Mouse (Mus musculus): Measurements from ENCODE around the gene Kif1bp. TPM values are rescaled to one million over a fixed set of nuclear protein-coding genes. Genes with fewer than 3 reads are reported as not detected.

Kif1bp gene
- polyA plus RNA-seq, 1 experiment from 2014 or later = 21.7 TPM

GRCm38 (mm10) chr10:62511528-62511927 lies 66.7 kb downstream of the Kif1bp start:
- no peak overlapping the region for H3K4me2 ChIP-seq (replicated peaks; ENCODE audit: low read depth)

GRCm38 (mm10) chr10:62509032-62509656 lies 69.1 kb downstream of the Kif1bp start:
- peak overlapping the region; percentile 59 for H3K4me2 ChIP-seq (replicated peaks; ENCODE audit: low read depth)
- no peak for TF ChIP-seq CTCF (IDR thresholded peaks at IDR 0.05; ENCODE audit: low read depth)
- no peak for ATAC-seq
- peak overlapping the region; percentile 21 for H3K27ac ChIP-seq (ENCODE audit: low read depth, low read length)
- H3K4me1 ChIP-seq (replicated peaks; ENCODE audit: control insufficient read depth, insufficient read depth, low read length) = no peaks in the 10 kb centered on the region
- H3K9me3 ChIP-seq (ENCODE audit: control insufficient read depth) = no peaks in the 10 kb centered on the region
- WGBS = 44% methylated on average over 11 of the region's 11 CpGs
- H3K9ac ChIP-seq (ENCODE audit: low read depth, low read length) = no peak overlapping the region
- H3K27me3 ChIP-seq (replicated peaks; ENCODE audit: control insufficient read depth, insufficient read depth, low read length) = peaks cover 5% of the 10 kb centered on the region; the same call in 1 of the 2 replicates
- H3K4me3 ChIP-seq (ENCODE audit: low read depth, low read length) = no peak overlapping the region
- H3K36me3 ChIP-seq (ENCODE audit: control insufficient read depth, insufficient read depth) = no peaks in the 10 kb centered on the region

More at GRCm38 (mm10) chr10:62511528-62511927, 66.7 kb downstream of the Kif1bp start:
- Histone ChIP-seq H3K36me3 (ENCODE audit: control insufficient read depth, insufficient read depth) (no peaks in the 10 kb centered on the region), H3K27me3 (replicated peaks; ENCODE audit: control insufficient read depth, insufficient read depth, low read length) (no peaks in the 10 kb centered on the region; the same call in 1 of the 2 replicates), H3K27ac (ENCODE audit: low read depth, low read length) (no peak overlapping the region), H3K9ac (ENCODE audit: low read depth, low read length) (no peak overlapping the region), H3K4me3 (ENCODE audit: low read depth, low read length) (no peak overlapping the region), H3K9me3 (ENCODE audit: control insufficient read depth) (no peaks in the 10 kb centered on the region), H3K4me1 (replicated peaks; ENCODE audit: control insufficient read depth, insufficient read depth, low read length) (no peaks in the 10 kb centered on the region)
- TF ChIP-seq CTCF (IDR thresholded peaks at IDR 0.05; ENCODE audit: low read depth) = no peak
- WGBS = 77% methylated on average over 6 of the region's 6 CpGs
- no peak for ATAC-seq

- H3K27ac ChIP-seq (ENCODE audit: low read depth, low read length) = peak overlapping the region; percentile 21
- no peaks in the 10 kb centered on the region for H3K9me3 ChIP-seq (ENCODE audit: control insufficient read depth)
Observed at GRCm38 (mm10) chr10:62508459-62508858, 69.8 kb downstream of the Kif1bp start.

GRCm38 (mm10) chr10:62507591-62508308 lies 70.5 kb downstream of the Kif1bp start:
- Histone ChIP-seq H3K4me2 (replicated peaks; ENCODE audit: low read depth) (peak overlapping the region; percentile 59), H3K9ac (ENCODE audit: low read depth, low read length) (no peak overlapping the region), H3K27ac (ENCODE audit: low read depth, low read length) (0 out of 2 replicates have a peak overlapping the region, but pooled peaks have one; percentile 21), H3K36me3 (ENCODE audit: control insufficient read depth, insufficient read depth) (no peaks in the 10 kb centered on the region), H3K9me3 (ENCODE audit: control insufficient read depth) (no peaks in the 10 kb centered on the region), H3K4me3 (ENCODE audit: low read depth, low read length) (peak overlapping the region; percentile 30), H3K4me1 (replicated peaks; ENCODE audit: control insufficient read depth, insufficient read depth, low read length) (no peaks in the 10 kb centered on the region), H3K27me3 (replicated peaks; ENCODE audit: control insufficient read depth, insufficient read depth, low read length) (peaks cover 5% of the 10 kb centered on the region; the same call in 1 of the 2 replicates)
- no peak for ATAC-seq
- 15% methylated on average over 18 of the region's 18 CpGs for WGBS
- TF ChIP-seq CTCF (IDR thresholded peaks at IDR 0.05; ENCODE audit: low read depth) = no peak

More at GRCm38 (mm10) chr10:62508459-62508858, 69.8 kb downstream of the Kif1bp start:
- H3K27me3 ChIP-seq (replicated peaks; ENCODE audit: control insufficient read depth, insufficient read depth, low read length) = peaks cover 5% of the 10 kb centered on the region; the same call in 1 of the 2 replicates
- H3K4me1 ChIP-seq (replicated peaks; ENCODE audit: control insufficient read depth, insufficient read depth, low read length) = no peaks in the 10 kb centered on the region
- H3K4me2 ChIP-seq (replicated peaks; ENCODE audit: low read depth) = peak overlapping the region; percentile 59
- no peak overlapping the region for H3K9ac ChIP-seq (ENCODE audit: low read depth, low read length)
- peak overlapping the region; percentile 30 for H3K4me3 ChIP-seq (ENCODE audit: low read depth, low read length)
- no peak for TF ChIP-seq CTCF (IDR thresholded peaks at IDR 0.05; ENCODE audit: low read depth)
- 4% methylated on average over 11 of the region's 11 CpGs for WGBS
- no peaks in the 10 kb centered on the region for H3K36me3 ChIP-seq (ENCODE audit: control insufficient read depth, insufficient read depth)
- no peak for ATAC-seq

GRCm38 (mm10) chr10:62507071-62507470 lies 71.2 kb downstream of the Kif1bp start:
- 90% methylated on average over 4 of the region's 4 CpGs for WGBS
- Histone ChIP-seq H3K4me2 (replicated peaks; ENCODE audit: low read depth) (peak overlapping the region; percentile 59; the same call in 1 of the 2 replicates), H3K36me3 (ENCODE audit: control insufficient read depth, insufficient read depth) (no peaks in the 10 kb centered on the region), H3K27ac (ENCODE audit: low read depth, low read length) (no peak overlapping the region), H3K9me3 (ENCODE audit: control insufficient read depth) (no peaks in the 10 kb centered on the region), H3K4me1 (replicated peaks; ENCODE audit: control insufficient read depth, insufficient read depth, low read length) (no peaks in the 10 kb centered on the region), H3K27me3 (replicated peaks; ENCODE audit: control insufficient read depth, insufficient read depth, low read length) (peaks cover 5% of the 10 kb centered on the region; the same call in 1 of the 2 replicates), H3K4me3 (ENCODE audit: low read depth, low read length) (no peak overlapping the region), H3K9ac (ENCODE audit: low read depth, low read length) (no peak overlapping the region)
- TF ChIP-seq CTCF (IDR thresholded peaks at IDR 0.05; ENCODE audit: low read depth) = no peak
- ATAC-seq = no peak

GRCm38 (mm10) chr10:62506019-62506556 lies 72.2 kb downstream of the Kif1bp start:
- H3K27ac ChIP-seq (ENCODE audit: low read depth, low read length) = no peak overlapping the region
- ATAC-seq = no peak
- H3K4me2 ChIP-seq (replicated peaks; ENCODE audit: low read depth) = no peak overlapping the region
- H3K9me3 ChIP-seq (ENCODE audit: control insufficient read depth) = no peaks in the 10 kb centered on the region
- no peak overlapping the region for H3K9ac ChIP-seq (ENCODE audit: low read depth, low read length)
- no peak overlapping the region for H3K4me3 ChIP-seq (ENCODE audit: low read depth, low read length)
- WGBS = 75% methylated on average over 17 of the region's 17 CpGs
- H3K4me1 ChIP-seq (replicated peaks; ENCODE audit: control insufficient read depth, insufficient read depth, low read length) = no peaks in the 10 kb centered on the region
- peaks cover 5% of the 10 kb centered on the region; the same call in 1 of the 2 replicates for H3K27me3 ChIP-seq (replicated peaks; ENCODE audit: control insufficient read depth, insufficient read depth, low read length)
- no peak for TF ChIP-seq CTCF (IDR thresholded peaks at IDR 0.05; ENCODE audit: low read depth)
- no peaks in the 10 kb centered on the region for H3K36me3 ChIP-seq (ENCODE audit: control insufficient read depth, insufficient read depth)

All from intestine, postnatal 0 days (tissue).